Comparison of ENCODE assay signal across 13 mouse cellular contexts in the genomic region with DNA sequence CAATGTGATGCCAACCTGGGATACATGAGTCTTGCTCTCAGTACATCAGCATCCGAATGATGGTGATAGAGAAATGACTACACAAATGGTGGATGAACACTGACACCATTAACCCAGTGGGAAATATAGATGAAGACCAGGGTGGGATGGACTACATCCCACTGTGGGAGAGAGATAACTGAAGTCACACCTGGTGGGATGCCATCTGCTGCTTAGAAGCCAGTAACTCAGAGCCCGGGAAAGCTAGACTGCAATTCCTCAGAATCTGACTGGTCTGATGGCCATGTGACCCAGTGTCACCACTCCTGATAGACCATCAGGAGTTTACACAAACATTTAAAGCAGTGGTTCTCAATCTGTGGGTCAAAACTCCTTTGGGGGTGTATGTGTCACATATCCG.
"Had no signal": no experiment of that assay in that cellular context is flagged by ENCODE, and none has a peak within 500 bp of the region (broad histone marks: within the 10 kb centered on the region; RNA-seq: fewer than 3 reads in every experiment).

No protein-coding gene starts in this region.

- DNase-seq: cerebellum, adult 9-10 months; cerebellum, adult 9-11 months; cerebellum, postnatal 36 days; embryo, embryonic 11 days; forebrain, postnatal 0 days; gastrocnemius, adult 2 months; gastrocnemius, postnatal 10 days; gastrocnemius, postnatal 14 days; gastrocnemius, postnatal 25 days; gastrocnemius, postnatal 36 days; heart, adult 11 months; heart, adult 18-20 months; heart, adult 2 months had no signal
